Mouse (Mus musculus) gastrocnemius, postnatal 4 days (tissue): ENCODE measurements at regions not wholly inside any gene's neighbourhood (a gene's known extent, or its start where the extent isn't known, plus 50 kb on each side); places are given as distances from the start of the nearest gene placed in this dataset.

Experiments used
- DNase-seq, 2 experiments: peaks; one replicate each; pipeline ENCODE4 v3.0.0; 2021 to 2022; ENCODE audit warnings: low spot score in 2 of 2, mixed read lengths in 2 of 2

DNA sequence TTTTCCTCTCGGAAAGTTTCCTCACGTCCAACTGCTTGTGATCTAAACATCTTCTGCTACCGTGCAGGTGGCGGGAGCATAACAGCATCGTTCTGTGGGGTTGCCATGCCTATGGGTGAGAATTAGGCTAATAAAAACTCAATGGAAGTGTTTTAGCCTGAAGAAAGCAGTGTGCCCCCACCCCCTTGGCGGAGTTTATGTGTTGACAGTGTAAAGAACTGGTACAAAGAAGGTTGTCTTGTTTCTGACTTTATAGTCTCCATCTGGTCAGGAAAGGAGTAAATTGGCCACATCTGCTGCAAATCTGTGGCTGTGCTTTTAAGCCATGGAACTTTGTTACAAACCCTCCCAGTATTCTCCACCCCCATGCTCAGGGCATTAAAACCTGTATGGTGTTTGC is 1311.2 kb downstream of the Slc22a22 start:
- DNase-seq = no peak

DNA sequence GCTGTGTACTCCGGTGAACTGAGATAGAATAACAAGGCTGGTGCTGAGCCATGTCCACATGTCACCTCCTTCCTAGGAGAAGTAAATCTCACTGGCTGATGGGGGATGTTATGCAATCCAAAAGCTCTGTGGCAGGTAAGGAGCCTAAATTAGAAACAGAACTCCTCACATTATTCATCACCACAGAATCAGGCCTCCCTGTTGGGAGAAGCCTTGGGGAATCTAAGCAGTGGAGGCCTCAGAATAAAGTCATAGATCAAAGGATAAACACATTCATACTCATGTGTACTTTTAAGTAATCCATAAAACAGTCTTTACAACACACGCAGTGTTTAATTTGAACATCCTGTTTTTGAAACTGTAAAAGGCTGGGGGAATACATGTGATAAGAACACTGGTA is 1318.7 kb downstream of the Slc22a22 start:
- DNase-seq = no peak

DNA sequence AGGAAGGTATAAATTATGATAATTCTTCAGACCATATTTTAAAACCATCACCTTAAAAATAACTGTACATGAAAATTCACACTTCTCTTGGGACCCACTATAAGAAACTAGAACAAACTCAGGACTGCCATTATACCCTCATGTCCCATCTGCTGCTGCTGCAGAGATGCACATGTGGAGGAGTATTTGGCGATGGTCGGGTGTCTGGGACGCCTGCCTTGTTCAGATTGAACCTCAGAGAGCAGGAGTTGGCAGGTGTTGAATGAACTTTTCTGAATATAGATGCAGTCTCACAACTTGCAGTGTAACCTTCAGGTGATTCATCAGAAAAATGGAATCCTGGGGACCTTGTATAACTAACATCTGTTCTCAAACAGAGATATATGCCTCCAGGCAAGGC is 1338.0 kb downstream of the Slc22a22 start:
- peak in 1 of 2 experiments; percentile 10 for DNase-seq

DNA sequence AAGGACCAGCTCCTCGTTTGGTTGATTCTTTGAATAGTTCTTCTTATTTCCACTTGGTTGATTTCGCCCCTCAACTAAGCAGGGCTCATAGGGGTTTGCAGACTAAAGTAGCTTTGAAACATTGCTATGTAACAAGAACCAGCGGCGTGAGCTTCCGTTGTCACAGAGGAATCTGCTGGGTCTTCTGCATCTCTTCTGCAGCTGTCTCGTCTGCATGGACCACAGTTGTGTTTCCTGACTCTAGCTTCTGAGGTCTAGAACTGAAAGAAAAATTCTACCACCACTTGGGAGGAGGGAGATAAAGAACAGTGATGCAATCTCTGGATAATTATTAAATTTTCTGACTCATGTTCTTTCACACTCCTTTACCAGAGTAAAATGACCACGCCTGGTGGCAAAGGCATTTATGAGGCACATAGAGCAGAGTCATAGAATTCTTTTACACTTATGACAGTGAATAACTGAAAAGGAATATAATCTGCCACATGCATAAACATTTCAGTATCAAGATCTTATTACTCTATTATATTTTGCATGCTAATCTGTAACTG is 1340.9 kb downstream of the Slc22a22 start:
- no peak for DNase-seq

DNA sequence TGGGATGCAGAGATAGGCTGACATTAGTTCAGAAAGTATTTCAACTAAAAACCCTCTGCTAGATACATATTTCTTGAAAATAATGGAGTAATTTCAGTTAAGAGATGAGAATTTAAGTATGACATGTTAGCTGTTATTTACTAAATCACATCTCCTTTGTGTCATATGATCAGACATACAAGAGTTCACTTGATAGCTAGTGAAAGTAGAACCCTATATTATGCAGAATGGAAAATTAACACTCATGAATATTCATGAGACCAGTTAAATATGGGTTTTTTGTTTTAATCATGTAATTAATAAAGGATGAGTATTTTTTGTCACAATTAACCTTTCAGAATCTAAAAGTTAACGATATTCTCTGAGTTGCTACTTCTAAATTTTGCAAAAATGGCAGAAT is 1349.4 kb downstream of the Slc22a22 start:
- no peak for DNase-seq

DNA sequence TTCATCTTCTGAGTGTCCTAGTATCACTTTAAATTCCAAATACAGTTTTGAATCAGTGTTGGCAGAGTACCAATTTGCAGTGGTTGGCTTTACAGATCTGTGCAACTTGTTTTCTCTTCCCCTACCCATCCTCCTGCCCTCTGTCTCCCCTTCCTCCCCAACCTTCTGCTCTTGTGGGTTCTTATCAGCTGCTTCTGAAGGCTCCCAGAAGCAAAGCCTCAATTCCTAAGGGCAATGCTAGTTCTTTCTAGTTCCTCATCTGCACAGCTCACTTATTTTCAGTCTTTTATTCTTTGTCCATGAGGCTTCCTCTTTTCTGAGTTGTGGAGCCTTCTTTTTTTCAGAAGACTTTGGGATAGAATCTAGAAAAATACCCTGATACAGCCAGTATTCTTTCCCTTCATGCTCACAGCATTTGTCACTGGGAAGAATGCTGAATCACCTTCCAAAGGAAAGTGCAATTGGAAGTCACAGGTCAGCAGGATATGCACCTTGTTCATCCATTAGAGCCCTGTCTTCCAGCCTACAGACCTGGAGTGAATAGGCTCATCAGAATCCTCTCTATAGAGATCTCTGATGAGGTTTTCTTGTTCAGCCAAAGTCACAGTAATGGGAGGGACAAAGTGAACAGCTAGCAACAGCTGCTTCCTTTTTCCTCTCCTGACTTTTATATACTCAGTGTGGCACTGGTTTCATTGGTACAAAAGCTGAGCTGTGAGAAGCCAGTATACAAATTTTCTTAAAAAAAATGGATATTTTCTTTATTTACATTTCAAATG is 1357.9 kb downstream of the Slc22a22 start:
- DNase-seq = no peak

DNA sequence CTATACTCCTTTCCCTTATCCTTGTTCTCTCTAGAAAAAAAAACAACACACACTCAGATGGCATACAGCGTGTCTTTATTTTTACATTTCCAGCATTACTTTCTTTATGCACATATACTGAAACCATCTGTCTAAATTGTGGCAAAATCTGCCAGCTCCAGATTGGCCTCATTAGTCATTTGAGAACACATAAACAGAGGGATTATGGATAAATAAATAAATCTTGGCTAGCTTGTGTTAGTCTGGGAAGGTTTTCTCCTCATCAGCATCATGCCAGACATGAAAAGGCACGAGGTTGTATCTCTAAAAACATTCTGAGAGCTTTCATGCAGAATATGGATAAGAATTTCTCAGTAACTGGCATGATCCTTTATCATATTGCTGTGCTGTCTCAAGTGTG is 1369.1 kb downstream of the Slc22a22 start:
- no peak for DNase-seq

DNA sequence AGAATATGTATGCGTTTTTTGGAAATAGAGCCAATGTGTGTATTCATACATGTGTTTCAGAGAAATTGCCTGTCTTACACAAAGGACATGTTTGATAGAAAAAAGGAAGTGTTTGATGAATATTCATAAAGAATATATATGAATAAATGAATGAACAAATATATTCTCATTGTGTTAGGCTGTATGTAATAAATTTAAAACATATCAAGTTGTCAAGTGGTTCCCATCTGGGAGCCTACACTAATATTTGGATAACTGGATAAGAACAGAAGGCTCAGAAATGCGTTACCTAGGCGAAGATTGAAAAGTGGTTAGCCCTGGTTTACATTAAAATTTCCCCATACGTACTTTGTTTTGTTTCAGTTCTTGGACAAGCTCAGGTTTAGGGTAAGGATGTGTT is 1369.7 kb downstream of the Slc22a22 start:
- DNase-seq = no peak

DNA sequence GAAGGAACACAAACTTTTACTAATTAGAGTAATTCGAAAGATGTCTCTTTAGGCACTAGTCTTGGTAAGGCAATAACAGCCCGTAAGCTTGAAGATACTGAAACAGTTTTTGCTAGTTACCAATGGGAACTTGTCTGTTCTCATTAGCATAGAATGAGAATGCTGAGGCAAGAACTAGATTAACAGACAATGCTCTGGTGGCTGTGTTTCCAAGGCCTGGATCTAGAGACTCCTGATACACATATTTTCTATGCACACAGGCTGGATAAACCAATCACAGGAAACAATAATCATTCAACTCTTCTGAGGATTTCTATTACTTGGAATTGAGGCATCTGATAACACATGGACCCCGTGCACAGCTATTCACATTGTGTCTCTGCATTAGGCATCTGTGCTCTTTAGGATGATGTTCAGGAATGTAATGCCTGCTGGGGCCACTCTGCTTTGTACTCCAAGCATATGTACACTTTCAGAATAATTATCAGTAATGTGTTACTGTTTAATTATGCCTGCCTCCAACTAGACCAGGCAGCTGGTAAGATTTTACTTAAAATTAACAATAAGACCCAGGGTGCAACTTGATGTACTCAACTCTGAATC is 1377.2 kb downstream of the Slc22a22 start:
- DNase-seq = no peak

DNA sequence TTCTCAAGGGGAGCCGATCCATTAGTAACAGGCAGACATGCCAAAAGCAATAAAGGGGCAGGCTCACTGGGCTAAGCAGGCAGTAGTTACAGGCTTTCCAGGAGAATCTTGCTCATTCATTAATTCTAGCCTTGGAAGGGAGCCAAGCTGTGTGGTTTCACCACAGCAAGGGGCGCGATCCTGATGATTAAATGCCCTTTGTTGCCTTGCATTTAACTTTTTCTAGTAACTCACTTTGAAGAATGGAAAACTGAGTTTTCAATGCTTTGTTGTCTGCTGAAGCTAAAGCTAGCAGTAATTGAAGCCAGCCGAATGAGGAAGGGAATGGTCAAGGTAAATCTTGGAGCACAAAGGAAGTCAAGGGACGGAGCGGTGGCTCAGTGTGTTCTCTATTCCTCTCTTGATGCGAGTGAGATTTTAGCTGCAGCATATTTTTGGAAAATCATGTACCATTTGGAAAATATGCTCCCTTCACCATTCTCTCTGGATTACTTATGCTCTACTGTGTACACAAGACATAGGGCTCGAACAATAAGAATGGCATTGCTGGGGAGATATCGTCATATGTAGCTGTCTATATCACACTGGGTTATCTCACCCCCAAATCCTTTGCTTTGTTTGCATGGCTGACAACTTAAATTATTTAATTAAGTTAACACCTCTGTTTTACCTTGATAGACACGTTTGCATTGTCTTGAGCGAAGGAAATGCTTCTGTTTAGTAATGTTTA is 1399.4 kb downstream of the Slc22a22 start:
- DNase-seq = peak in 1 of 2 experiments; percentile 29

DNA sequence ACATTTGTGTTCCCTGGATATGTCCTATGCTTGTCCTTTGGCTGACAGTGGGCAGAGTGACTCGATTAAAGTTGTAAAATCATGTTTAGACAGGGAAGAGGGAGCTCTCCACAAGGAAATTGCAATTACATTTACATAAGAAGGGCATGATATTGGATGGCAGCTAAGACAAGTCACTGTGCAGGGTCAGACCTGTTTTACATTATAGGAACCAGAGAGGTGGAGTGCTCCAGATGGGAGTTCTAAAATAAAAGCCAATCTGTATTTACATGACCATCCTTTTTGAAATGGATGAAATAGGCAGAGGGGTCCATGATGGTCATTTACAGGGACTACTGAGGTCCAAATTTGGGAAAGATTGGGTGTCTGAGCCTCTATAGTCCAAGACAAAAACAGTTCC is 1400.3 kb downstream of the Slc22a22 start:
- no peak for DNase-seq

DNA sequence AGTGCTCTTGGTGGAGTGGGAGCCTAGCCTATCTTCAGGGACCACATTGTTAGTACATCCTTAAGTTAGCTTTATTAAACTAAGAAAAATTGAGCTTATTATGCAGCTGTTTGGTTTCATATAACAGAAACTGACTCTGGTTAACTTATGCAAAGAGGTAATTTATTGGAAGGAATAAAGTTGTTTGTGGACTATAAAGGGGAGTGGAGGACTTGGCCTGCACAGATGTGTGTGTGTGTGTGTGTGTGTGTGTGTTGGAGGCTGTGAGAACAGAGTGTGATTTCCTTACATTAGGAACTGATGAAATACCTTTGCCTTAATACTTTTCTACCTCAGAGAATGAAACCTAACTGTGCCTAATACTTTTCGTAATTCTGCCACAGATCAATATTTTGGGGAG is 1400.7 kb downstream of the Slc22a22 start:
- no peak for DNase-seq

DNA sequence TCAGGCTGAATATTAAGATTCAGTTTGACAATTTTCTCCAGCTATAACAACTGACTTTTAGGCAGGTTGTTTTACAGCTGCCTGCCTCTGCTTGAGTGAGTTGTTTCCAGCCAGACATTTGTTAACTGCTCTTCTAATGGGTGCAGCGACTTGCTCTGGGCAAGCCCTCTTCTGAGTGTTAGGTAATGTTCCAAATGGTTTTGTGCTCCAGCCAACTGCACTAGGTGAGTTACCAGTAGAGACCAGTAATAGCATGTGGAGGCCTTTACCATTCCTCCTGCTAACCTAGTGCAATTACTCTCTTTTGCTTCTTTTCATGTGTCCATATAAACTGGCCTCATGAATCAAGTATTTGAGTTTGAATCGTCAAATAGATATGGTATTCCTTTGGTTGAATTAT is 1407.9 kb downstream of the Slc22a22 start:
- no peak for DNase-seq

DNA sequence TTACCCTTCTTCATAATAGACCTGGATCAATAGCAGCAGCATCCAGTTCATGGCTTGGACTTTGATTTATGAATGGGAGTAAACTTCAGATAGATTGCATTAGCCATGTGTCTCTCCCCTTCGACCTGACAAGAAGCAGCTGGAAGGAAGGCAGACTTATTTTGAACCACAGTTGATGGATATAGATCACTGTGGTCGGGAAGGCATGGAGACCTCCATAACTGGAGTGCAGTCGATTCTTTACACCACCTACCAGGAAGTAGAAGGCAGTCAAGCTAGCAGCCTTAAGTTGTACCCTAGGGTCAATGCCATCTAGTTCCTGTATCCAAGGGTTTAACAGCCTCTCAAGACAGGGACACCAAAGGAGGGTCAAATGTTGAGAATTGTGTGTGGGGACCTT is 1410.2 kb downstream of the Slc22a22 start:
- DNase-seq = no peak

DNA sequence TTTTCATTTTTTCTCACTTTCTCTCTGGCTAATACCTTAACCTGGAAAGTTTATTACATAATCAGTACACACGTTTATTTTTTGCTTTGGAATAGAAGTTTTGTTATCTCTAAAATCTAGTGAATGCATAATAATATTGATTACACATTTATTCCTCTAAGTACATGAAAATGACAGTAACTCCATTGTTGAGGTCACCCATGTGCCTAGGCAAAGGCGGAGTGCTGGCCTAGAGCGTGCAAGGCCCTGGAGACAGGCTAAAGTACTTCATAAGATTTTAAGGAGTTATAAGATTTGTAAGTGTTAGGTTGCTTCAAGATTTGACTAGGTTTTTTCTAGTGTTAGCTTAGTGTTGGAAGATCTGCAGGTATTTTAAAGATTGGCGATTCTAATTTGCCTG is 1410.9 kb downstream of the Slc22a22 start:
- no peak for DNase-seq

DNA sequence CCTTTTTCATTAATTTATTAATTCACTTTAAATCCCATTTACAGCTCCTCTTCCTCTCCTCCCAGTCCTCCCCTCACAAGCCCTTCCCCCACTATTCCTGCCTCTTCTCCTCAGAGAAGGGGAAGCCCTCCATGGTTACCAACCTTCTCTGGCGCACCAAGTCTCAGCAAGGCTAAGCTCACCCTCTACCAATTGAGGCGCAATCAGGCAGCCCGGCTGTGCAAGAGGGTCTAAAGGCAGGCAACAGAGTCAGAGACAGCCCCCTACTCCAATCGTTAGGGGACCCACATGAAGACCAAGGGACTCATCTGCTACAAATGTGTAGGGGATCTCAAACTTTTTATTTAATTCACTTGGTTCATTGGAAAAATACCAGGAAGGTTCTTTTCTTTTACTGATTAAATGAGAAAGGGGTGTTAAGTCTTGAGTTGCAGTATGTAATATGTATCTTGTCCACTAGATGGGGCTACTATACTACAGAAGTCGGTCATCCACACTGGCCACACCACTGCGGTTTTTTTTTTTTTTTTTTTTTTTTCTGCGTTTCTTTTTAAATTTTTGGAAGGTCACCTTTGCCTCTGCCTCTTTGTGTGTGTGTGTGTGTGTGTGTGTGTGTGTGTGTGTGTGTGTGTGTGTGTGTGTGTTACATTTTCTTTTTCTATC is 1411.4 kb downstream of the Slc22a22 start:
- DNase-seq = no peak

DNA sequence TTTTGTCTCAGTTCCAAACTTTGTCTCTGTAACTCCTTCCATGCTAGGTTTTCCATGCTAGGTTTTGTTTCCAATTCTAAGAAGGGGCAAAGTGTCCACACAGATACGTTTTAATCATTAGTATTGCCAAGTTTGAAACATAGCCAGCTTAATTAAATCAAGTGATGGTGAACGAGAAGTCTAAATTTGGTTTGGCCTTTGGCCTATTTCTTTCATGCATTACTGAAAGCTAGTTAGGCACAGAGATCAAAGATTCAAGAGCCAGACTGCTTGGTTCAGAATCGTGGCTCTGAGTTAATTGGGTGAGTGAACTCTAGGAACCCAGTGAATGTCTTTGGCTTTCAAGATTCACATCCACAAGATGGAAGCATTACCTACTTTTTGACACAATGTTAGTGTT is 1414.8 kb downstream of the Slc22a22 start:
- no peak for DNase-seq

DNA sequence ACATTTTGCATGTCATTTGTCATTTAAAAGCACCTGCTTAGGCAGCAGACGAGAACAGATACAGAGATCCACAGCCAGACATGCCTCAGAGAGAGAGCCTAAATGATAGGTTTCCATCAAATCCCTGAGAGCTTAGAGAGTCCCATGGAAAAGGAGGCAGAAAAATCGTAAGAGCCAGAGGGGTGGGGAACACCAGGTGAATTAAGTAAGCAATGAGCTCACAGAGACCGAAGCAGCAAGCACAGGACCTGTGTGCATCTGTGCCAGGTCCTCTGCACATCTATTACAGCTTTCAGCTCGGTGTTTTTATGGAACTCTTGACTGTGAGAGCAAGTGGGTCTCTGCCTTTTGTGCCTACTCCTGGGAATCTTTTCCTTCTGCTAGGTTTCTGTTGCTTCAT is 1416.1 kb downstream of the Slc22a22 start:
- DNase-seq = no peak

DNA sequence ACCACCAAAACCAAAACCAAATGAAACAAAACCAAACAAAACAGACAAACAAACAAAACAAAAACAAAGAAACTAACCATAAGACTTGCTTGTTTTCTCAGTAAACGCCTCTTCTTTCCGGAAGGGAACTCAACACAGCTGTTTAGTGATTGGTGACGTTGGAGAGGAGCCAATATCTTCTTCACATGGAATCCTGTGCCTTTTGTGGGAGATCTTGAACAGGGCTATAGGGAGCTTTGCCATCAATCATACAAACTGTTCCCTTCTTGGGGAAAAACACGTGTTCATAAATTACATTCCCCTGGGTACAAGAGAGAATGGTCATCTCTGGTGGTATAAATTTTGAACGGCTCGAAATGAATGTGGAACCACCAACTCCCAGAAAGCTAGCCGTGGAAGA is 1426.7 kb downstream of the Slc22a22 start:
- DNase-seq = no peak

DNA sequence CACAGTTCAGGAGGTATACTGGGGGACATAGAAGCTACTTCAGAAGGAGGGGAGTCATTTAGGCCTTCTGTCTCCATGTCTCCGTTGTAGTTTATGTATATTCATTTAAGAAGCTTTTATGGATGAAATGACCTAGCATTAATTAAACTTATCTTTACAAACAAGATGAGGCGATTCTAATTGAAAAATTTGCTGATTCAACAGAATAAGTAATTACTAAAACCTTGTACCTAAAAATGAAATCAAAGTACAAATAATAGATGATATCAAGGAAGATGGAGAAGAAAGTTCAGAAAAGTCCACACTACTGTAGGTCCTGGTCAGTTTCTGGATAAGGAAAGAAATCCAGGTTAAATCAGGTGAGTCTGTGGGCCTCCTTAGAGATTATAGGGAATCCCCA is 1429.6 kb downstream of the Slc22a22 start:
- DNase-seq = no peak

DNA sequence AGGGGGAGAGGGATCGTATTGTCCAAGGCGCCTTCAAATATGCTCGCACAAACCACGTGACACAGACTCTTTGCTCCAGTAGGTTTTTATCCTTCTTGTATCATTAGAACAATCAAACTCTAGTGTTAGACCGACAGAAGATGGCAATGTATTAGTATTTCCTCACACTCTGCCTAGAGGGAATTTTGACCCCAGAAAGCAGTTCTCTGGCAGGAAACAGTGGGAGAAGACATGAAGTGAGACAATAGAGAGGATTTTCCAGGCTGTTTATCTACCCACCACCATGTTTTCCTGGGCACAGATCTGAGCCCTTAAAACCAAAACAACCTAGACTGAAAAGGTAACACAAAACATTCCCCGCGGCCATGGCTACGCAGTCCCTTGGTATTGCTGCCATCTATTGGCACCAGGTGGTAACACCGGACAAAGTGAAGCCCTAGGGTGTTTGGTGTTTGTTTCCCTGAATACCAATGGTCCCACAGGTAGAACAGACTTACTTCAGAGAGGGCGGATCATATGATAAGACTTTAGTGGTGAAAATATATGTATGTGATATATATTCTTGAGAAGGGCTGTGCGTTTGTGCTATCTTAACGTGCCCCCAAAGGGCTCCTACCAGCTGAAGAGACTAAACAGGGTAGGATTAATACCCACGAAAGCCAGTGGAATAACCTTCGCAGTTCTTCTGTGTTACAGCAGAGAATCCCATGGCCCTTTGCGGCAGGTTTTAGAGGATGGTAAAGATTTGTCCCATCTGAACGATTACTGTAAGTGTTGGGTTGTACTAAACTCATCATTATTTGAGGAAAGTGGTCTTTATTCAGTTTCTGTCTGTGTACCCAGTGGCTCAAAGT is 1430.5 kb downstream of the Slc22a22 start:
- DNase-seq = peak; percentile 21 to 64
